Mouse (Mus musculus) neural tube, embryonic 13.5 days (tissue): ENCODE results near the gene Mrm1. TPM values are rescaled to one million over a fixed set of nuclear protein-coding genes. Genes with fewer than 3 reads are reported as not detected.

ENCODE experiments used
- ATAC-seq: fragments of 200-750 bp; cut with Nextera tagmentation; 2 replicates; pipeline ENCODE4 v1.8.0; 2017; ENCODE audit warnings: low read depth, mild to moderate bottlenecking, moderate TSS enrichment, moderate library complexity
- H3K27ac ChIP-seq: fragments of 300-500 bp; sonication (generic); replicated peaks from 2 replicates; pipeline ENCODE4 v1.5.1; 2015; ENCODE audit warnings: moderate library complexity, mild to moderate bottlenecking, inconsistent platforms
- H3K27me3 ChIP-seq: fragments of 300-500 bp; sonication (generic); 2 replicates; pipeline ENCODE4 v1.6.1; 2015; ENCODE audit warnings: mild to moderate bottlenecking, inconsistent platforms
- H3K36me3 ChIP-seq: fragments of 300-500 bp; sonication (generic); 2 replicates; pipeline ENCODE4 v1.6.1; 2015; ENCODE audit warnings: mild to moderate bottlenecking, inconsistent platforms
- H3K4me1 ChIP-seq: fragments of 300-500 bp; sonication (generic); replicated peaks from 2 replicates; pipeline ENCODE4 v1.6.1; 2015; ENCODE audit warnings: inconsistent platforms
- H3K4me2 ChIP-seq: fragments of 300-500 bp; sonication (generic); 2 replicates; pipeline ENCODE4 v1.6.1; 2015; ENCODE audit warnings: inconsistent platforms, mild to moderate bottlenecking, moderate library complexity
- H3K4me3 ChIP-seq: fragments of 300-500 bp; sonication (generic); 2 replicates; pipeline ENCODE4 v1.5.1; 2015; ENCODE audit warnings: mild to moderate bottlenecking, inconsistent platforms
- H3K9ac ChIP-seq: fragments of 300-500 bp; sonication (generic); 2 replicates; pipeline ENCODE4 v1.6.1; 2015; ENCODE audit warnings: moderate library complexity, mild to moderate bottlenecking, inconsistent platforms
- H3K9me3 ChIP-seq: fragments of 300-500 bp; sonication (generic); 2 replicates; pipeline ENCODE4 v1.6.1; 2016; ENCODE audit warnings: inconsistent platforms
- WGBS: fragments of 180-500 bp; shearing (Covaris S2); methylation state at CpG from one replicate; pipeline ENCODE4 v1.1.7; 2015; 5-methylcytosine and 5-hydroxymethylcytosine counted together
- polyA plus RNA-seq: library from polyadenylated mRNA; unstranded; fragments of >200 nt; fragmentation: Nextera tagmentation; extraction: Ambion mirVana; gene quantifications from 2 replicates; pipeline ENCODE4 v1.2.1, GENCODE M21; 2015

Gene Mrm1
- polyA plus RNA-seq, 1 experiment from 2014 or later, result 10.5 TPM

- no peak overlapping the region for H3K4me3 ChIP-seq
- no peak overlapping the region for H3K27ac ChIP-seq
- peaks cover 22% of the 10 kb centered on the region for H3K4me1 ChIP-seq
- H3K9me3 ChIP-seq, result no peaks in the 10 kb centered on the region
- H3K36me3 ChIP-seq, result peaks cover 23% of the 10 kb centered on the region
- no peak overlapping the region for H3K9ac ChIP-seq
- no peak overlapping the region for H3K4me2 ChIP-seq
- no peak for ATAC-seq
- no peaks in the 10 kb centered on the region for H3K27me3 ChIP-seq
Observed at GRCm38 (mm10) chr11:84827492-84827891, 8.2 kb upstream of the Mrm1 start.

DNA sequence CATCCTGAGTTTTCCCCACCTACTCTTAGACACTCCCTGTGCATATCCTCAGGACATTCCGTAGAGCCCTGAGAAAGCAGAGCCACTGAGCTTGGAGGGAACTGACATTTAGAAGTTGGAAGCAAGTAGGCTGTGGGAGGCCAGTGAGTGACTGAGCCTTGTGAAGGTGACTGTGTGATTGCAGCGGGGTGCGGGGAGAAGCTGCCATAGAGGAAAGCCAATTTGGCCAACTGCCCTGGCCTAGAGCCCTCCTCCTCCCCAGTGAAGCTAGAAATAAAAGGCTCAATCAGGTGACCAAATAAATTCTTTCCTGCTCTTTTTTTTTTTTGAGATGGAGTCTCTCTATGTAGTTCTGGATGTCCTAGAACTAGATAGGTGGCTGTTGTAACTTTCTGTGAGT, 6.9 kb upstream of the Mrm1 start:
- H3K4me3 ChIP-seq, result no peak overlapping the region
- no peak overlapping the region for H3K4me2 ChIP-seq
- peaks cover 10% of the 10 kb centered on the region for H3K36me3 ChIP-seq
- WGBS, result 65% methylated on average over 3 of the region's 3 CpGs
- H3K4me1 ChIP-seq, result peaks cover 22% of the 10 kb centered on the region
- no peak overlapping the region for H3K27ac ChIP-seq
- ATAC-seq, result no peak
- H3K27me3 ChIP-seq, result no peaks in the 10 kb centered on the region
- H3K9ac ChIP-seq, result no peak overlapping the region
- no peaks in the 10 kb centered on the region for H3K9me3 ChIP-seq

DNA sequence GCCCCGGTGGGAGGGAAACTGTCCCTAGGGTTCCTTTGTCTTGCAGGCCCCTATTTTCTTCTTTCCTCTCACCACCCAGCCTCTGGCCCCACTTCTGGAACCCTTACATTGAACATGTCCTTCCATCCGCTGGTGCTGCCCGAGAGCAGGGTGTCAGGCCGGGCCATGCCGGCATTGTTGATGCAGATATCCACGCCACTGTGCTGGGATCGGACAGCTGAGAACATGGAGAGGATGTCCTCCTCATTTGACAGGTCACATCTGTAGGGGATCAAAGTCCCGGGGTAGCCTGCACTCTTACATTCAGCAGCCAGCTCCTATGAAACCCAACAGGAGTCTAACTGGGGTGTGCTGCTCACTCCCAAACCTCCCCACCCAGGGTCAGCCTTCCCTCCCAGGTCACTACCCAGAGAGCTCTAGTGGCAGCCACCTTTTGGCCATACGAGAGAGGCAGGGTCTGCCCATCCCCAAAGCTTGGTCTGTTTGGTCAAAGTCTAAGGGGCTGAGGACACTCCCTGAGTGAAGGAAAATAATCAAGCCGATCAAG, 6.0 kb upstream of the Mrm1 start:
- Histone ChIP-seq H3K4me2 (no peak overlapping the region), H3K4me1 (peaks cover 22% of the 10 kb centered on the region), H3K4me3 (no peak overlapping the region), H3K36me3 (peaks cover 4% of the 10 kb centered on the region; the same call in 1 of the 2 replicates), H3K9ac (no peak overlapping the region), H3K9me3 (no peaks in the 10 kb centered on the region), H3K27me3 (no peaks in the 10 kb centered on the region), H3K27ac (no peak overlapping the region)
- WGBS, result 89% methylated on average over 10 of the region's 10 CpGs
- no peak for ATAC-seq

DNA sequence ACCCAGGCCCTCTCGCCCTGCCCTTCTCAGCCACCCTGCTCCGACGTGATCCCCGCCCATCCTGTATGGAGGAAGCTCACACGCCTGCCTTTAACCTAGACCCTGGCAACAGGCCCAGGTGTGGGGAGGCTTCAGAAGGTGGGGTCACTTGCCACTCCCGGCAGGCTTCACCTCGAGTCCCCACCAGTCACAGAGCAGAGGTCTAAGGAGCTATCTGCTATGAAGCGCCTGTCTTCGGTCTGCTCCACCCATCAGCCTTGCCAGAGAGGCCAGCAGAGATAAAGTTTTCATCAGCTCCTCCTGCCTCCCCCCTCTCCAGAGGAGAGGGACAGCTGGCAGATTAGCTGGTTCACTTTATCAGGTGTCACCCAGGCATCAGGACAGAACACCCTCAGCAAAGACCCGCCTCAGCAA, 4.2 kb upstream of the Mrm1 start:
- Histone ChIP-seq H3K4me2 (no peak overlapping the region), H3K27me3 (no peaks in the 10 kb centered on the region), H3K36me3 (no peaks in the 10 kb centered on the region), H3K9me3 (no peaks in the 10 kb centered on the region), H3K4me3 (no peak overlapping the region), H3K9ac (peak overlapping the region; percentile 18; the same call in 1 of the 2 replicates), H3K4me1 (peaks cover 17% of the 10 kb centered on the region), H3K27ac (no peak overlapping the region)
- ATAC-seq, result no peak
- WGBS, result 75% methylated on average over 10 of the region's 10 CpGs

DNA sequence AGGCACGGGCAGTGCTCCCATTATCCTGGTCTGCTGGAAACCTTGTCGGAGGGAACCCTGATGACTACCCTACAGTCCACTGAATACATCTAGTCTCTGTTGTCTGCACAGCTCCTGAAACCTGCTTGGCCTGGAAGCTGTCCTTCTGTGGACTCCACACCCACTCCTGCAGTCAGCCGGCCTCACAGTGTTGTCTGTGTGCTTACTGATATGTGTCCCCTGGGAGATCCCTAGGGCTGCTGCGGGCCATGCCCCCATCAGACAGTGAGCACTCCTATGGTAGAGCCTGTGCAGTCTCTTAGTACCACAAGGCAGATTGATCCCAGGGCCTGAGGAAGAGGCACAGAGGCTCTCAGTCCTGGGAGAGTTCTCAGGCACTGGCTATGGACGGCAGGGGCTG, 3.2 kb upstream of the Mrm1 start:
- Histone ChIP-seq H3K27me3 (no peaks in the 10 kb centered on the region), H3K27ac (no peak overlapping the region), H3K4me1 (peaks cover 14% of the 10 kb centered on the region; the same call in 1 of the 2 replicates), H3K36me3 (no peaks in the 10 kb centered on the region), H3K9ac (no peak overlapping the region), H3K4me2 (no peak overlapping the region), H3K9me3 (no peaks in the 10 kb centered on the region), H3K4me3 (no peak overlapping the region)
- WGBS, result 78% methylated on average over 5 of the region's 5 CpGs
- ATAC-seq, result no peak

GRCm38 (mm10) chr11:84821131-84821770, 1.9 kb upstream of the Mrm1 start:
- no peak overlapping the region for H3K27ac ChIP-seq
- no peak overlapping the region for H3K4me3 ChIP-seq
- H3K9ac ChIP-seq, result no peak overlapping the region
- H3K36me3 ChIP-seq, result no peaks in the 10 kb centered on the region
- 90% methylated on average over 9 of the region's 9 CpGs for WGBS
- H3K4me1 ChIP-seq, result peaks cover 11% of the 10 kb centered on the region; the same call in 1 of the 2 replicates
- H3K27me3 ChIP-seq, result no peaks in the 10 kb centered on the region
- H3K4me2 ChIP-seq, result no peak overlapping the region
- no peak for ATAC-seq
- no peaks in the 10 kb centered on the region for H3K9me3 ChIP-seq

DNA sequence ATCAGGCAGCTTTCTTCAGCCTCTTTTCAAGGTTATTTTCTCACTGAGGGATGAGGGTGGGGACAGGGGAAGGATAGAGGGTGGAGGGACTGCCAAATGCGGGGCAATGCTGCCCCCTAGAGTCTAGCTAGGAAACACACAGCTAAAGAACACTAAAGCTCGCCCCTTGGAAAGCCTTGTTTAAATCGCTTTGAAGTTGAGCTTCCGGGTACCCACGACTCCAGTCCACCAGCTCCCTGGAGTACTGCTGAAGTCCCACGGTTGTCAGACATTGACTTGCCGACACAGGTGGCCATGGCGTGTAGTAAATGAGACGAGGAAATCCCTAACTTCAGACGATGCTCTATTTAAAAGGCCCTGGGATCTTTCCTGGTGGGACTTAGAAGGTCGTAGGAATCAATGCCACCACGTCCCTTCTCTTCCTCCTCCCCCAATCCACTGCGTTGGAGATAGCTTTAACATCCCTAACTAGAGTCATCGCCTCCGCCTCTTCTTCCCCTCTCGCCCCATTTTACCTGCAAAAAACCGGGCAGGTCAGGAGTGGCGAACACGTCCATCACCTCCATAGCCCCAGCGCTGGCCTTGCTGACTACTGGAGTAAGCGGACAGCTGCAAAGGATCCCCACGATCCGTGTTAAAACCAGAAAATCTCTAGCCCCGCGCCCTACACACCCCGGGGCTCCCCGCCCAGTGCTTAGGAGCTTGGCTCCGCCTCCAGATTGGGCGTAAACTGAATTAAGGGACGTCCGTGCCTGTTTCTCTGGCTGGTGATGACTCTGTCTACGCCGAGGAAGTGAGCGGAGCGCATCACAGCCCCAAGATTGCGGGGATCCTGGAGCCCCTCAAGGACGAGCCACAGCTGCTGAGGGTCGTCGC, 992 bp downstream of the Mrm1 start:
- WGBS, result 2% methylated on average over 39 of the region's 39 CpGs
- Histone ChIP-seq H3K4me1 (peaks cover 8% of the 10 kb centered on the region; the same call in 1 of the 2 replicates), H3K9ac (peak overlapping the region; percentile 74), H3K9me3 (no peaks in the 10 kb centered on the region), H3K27me3 (no peaks in the 10 kb centered on the region), H3K27ac (peak overlapping the region; percentile 65), H3K36me3 (no peaks in the 10 kb centered on the region), H3K4me3 (peak overlapping the region; percentile 64), H3K4me2 (peak overlapping the region; percentile 99)
- ATAC-seq, result peak; percentile 57

DNA sequence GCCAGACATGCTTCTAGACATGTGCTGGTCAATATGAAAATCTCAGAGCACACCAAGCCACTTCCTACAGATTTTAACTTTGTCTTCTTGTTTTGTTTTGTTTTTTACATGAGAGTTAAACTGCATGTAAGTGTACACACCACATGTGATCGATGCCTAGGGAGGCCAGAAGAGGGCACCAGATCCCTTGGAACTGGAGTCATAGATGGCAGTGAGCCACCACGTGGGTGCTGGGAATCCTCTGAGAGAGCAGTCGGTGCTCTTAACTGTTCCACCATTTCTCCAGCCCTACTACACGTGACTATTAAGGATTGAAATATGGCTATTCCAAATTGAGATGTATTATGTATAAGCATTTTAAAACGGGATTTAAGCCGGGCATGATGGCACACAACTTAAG, 2.0 kb downstream of the Mrm1 start:
- peaks cover 8% of the 10 kb centered on the region; the same call in 1 of the 2 replicates for H3K4me1 ChIP-seq
- H3K4me2 ChIP-seq, result no peak overlapping the region
- no peak for ATAC-seq
- WGBS, result 80% methylated on average over 6 of the region's 6 CpGs
- no peaks in the 10 kb centered on the region for H3K36me3 ChIP-seq
- H3K9me3 ChIP-seq, result no peaks in the 10 kb centered on the region
- no peak overlapping the region for H3K4me3 ChIP-seq
- H3K9ac ChIP-seq, result no peak overlapping the region
- no peak overlapping the region for H3K27ac ChIP-seq
- no peaks in the 10 kb centered on the region for H3K27me3 ChIP-seq

- no peak overlapping the region for H3K4me2 ChIP-seq
- H3K4me1 ChIP-seq, result peaks cover 6% of the 10 kb centered on the region; the same call in 1 of the 2 replicates
- peak; percentile 34; the same call in 1 of the 2 replicates for ATAC-seq
- H3K9ac ChIP-seq, result no peak overlapping the region
- H3K4me3 ChIP-seq, result no peak overlapping the region
- H3K36me3 ChIP-seq, result no peaks in the 10 kb centered on the region
- whole genome bisulfite sequencing, result 55% methylated on average over 13 of the region's 13 CpGs
- H3K9me3 ChIP-seq, result no peaks in the 10 kb centered on the region
- H3K27ac ChIP-seq, result no peak overlapping the region
- H3K27me3 ChIP-seq, result no peaks in the 10 kb centered on the region
Observed at GRCm38 (mm10) chr11:84813724-84814510, 5.4 kb downstream of the Mrm1 start.

DNA sequence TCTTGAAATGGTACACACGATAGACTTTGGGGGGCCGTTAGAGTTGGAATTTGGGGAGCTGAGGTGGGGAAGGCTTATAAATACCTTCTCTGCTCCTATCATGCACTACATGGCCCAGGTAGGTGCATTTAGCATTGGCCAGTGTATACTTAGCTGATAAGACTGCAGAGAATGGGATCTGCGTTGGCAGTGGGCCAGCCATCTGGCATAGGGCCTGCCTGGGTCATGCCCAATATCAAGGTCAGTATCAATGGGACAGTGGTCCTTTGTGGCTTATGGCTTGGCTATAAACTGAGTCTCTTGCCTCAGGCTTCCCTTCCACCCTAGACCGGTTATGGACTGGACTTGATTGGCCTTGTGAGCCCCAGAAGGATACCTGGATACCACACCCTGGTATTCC, 14.9 kb downstream of the Mrm1 start:
- no peaks in the 10 kb centered on the region for H3K36me3 ChIP-seq
- H3K9me3 ChIP-seq, result no peaks in the 10 kb centered on the region
- no peak overlapping the region for H3K9ac ChIP-seq
- H3K27ac ChIP-seq, result no peak overlapping the region
- WGBS, result 94% methylated on average over 4 of the region's 4 CpGs
- H3K4me3 ChIP-seq, result no peak overlapping the region
- no peak overlapping the region for H3K4me2 ChIP-seq
- ATAC-seq, result no peak
- no peaks in the 10 kb centered on the region for H3K4me1 ChIP-seq
- no peaks in the 10 kb centered on the region for H3K27me3 ChIP-seq

DNA sequence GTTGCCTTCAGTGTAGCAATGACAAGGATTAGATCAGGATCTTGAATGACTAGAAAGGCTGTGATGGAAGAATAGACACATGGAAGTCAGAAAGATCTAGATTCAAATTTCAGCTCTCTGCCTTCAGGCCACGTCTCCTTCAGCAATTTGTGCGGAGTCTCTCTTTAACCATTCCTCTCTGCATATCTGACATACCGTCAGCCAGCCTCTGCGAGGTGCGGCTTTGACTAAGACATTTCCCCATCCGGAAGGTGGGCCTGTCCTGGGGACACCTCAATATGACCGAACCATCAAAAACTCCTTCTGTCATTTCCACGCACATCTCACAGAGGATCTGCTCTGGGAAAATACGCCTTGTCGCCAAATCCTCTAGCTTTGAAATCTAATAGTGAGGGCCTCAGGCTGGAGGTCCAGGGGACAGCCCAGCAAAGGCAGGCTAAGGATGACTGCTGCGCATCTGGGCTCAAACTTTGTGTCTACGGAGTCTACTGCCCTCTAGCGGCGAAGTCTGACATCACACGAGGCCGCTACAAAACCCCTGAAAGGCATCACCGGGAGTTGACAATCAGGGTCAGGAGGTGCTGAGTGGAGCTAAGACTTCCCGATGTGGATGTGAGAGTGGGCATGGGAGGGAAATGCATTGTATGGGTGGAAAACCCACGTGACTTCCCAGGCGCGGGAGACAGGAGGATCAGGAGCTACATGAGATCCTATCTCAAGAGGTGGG, 21.5 kb downstream of the Mrm1 start:
- 20% methylated on average over 21 of the region's 21 CpGs for WGBS
- 0 out of 2 replicates have a peak, but pooled peaks have one; percentile 17 for ATAC-seq

More for the DNA sequence above, 21.5 kb downstream of the Mrm1 start:
- Histone ChIP-seq H3K36me3 (no peaks in the 10 kb centered on the region), H3K9ac (no peak overlapping the region), H3K4me2 (no peak overlapping the region), H3K27me3 (0 out of 2 replicates have a peak, but pooled peaks cover 8% of the 10 kb centered on the region), H3K4me3 (no peak overlapping the region), H3K27ac (no peak overlapping the region), H3K9me3 (no peaks in the 10 kb centered on the region), H3K4me1 (peaks cover 22% of the 10 kb centered on the region)
